Mouse (Mus musculus) neural tube, embryonic 11.5 days (tissue): ENCODE measurements around the gene Foxa3. TPM values are rescaled to one million over a fixed set of nuclear protein-coding genes. Genes with fewer than 3 reads are reported as not detected.
A peak's percentile ranks its signal among the peaks of the same experiment; 100 is the strongest.

Experiments used
- ATAC-seq: fragments of 200-750 bp; cut with Nextera tagmentation; 2 replicates; pipeline ENCODE4 v1.8.0; 2017; ENCODE audit warnings: moderate number of reproducible peaks, mild to moderate bottlenecking, moderate TSS enrichment, moderate library complexity; ENCODE audit not compliant: insufficient read depth, low FRiP score, low TSS enrichment
- DNase-seq: peaks from one replicate; pipeline ENCODE4 v3.0.0-alpha.2; 2015; ENCODE audit warnings: low spot score
- H3K27ac ChIP-seq: fragments of 300-500 bp; sonication (generic); 2 replicates; pipeline ENCODE4 v1.5.1; 2014; ENCODE audit warnings: low read depth, mild to moderate bottlenecking, low read length
- H3K27me3 ChIP-seq: fragments of 300-500 bp; sonication (generic); 2 replicates; pipeline ENCODE4 v1.6.1; 2014; ENCODE audit warnings: mild to moderate bottlenecking, low read length, mixed read lengths; ENCODE audit not compliant: control insufficient read depth, insufficient read depth
- H3K36me3 ChIP-seq: fragments of 300-500 bp; sonication (generic); 2 replicates; pipeline ENCODE4 v1.6.1; 2014; ENCODE audit warnings: mild to moderate bottlenecking, low read length, moderate library complexity, mixed read lengths; ENCODE audit not compliant: control insufficient read depth, insufficient read depth
- H3K4me1 ChIP-seq: fragments of 300-500 bp; sonication (generic); 2 replicates; pipeline ENCODE4 v1.6.1; 2014; ENCODE audit warnings: low read length, mixed read lengths; ENCODE audit not compliant: control insufficient read depth, insufficient read depth
- H3K4me2 ChIP-seq: fragments of 300-500 bp; sonication (generic); 2 replicates; pipeline ENCODE4 v1.6.1; 2014; ENCODE audit warnings: low read depth, mild to moderate bottlenecking, moderate library complexity
- H3K4me3 ChIP-seq: fragments of 300-500 bp; sonication (generic); 2 replicates; pipeline ENCODE4 v1.5.1; 2014; ENCODE audit warnings: low read depth, low read length
- H3K9ac ChIP-seq: fragments of 300-500 bp; sonication (generic); 2 replicates; pipeline ENCODE4 v1.6.1; 2014; ENCODE audit warnings: mild to moderate bottlenecking, low read length
- H3K9me3 ChIP-seq: fragments of 300-500 bp; sonication (generic); 2 replicates; pipeline ENCODE4 v1.6.1; 2016; ENCODE audit warnings: low read length; ENCODE audit not compliant: control insufficient read depth
- WGBS: fragments of 180-500 bp; shearing (Covaris S2); extraction: QIAGEN DNeasy Blood & Tissue Kit; methylation state at CpG from one replicate; pipeline ENCODE4 v1.1.7; 2014; 5-methylcytosine and 5-hydroxymethylcytosine counted together
- polyA plus RNA-seq: library from polyadenylated mRNA; unstranded; fragments of >200 nt; fragmentation: Nextera tagmentation; extraction: Ambion mirVana; gene quantifications from 2 replicates; pipeline ENCODE4 v1.2.1, GENCODE M21; 2014

Foxa3 gene
- polyA plus RNA-seq, 1 experiment from 2014 or later: not detected

GRCm38 (mm10) chr7:19000421-19000820 is 22.9 kb downstream of the Foxa3 start:
- DNase-seq (no peak), ATAC-seq (no peak)
- WGBS: 49% methylated on average over 10 of the region's 10 CpGs
- H3K27ac ChIP-seq: 0 out of 2 replicates have a peak overlapping the region, but pooled peaks have one; percentile 35
- H3K9me3 ChIP-seq: no peaks in the 10 kb centered on the region
- no peaks in the 10 kb centered on the region for H3K27me3 ChIP-seq
- peaks cover 13% of the 10 kb centered on the region for H3K4me1 ChIP-seq
- H3K9ac ChIP-seq: peak overlapping the region; percentile 54
- peak overlapping the region; percentile 47 for H3K4me2 ChIP-seq
- H3K36me3 ChIP-seq: peaks cover 1% of the 10 kb centered on the region; the same call in 1 of the 2 replicates
- H3K4me3 ChIP-seq: peak overlapping the region; percentile 34

- H3K4me1 ChIP-seq: 0 out of 2 replicates have a peak, but pooled peaks cover 4% of the 10 kb centered on the region
- ATAC-seq (no peak), DNase-seq (no peak)
- no peak overlapping the region; the same call in 1 of the 2 replicates for H3K4me3 ChIP-seq
- H3K27me3 ChIP-seq: no peaks in the 10 kb centered on the region; the same call in 1 of the 2 replicates
- H3K36me3 ChIP-seq: no peaks in the 10 kb centered on the region
- no peak overlapping the region for H3K9ac ChIP-seq
- H3K27ac ChIP-seq: 0 out of 2 replicates have a peak overlapping the region, but pooled peaks have one; percentile 14
- no peaks in the 10 kb centered on the region for H3K9me3 ChIP-seq
- no peak overlapping the region for H3K4me2 ChIP-seq
- 47% methylated on average over 9 of the region's 9 CpGs for WGBS
These were observed 24.5 kb downstream of the Foxa3 start for GRCm38 (mm10) chr7:18998835-18999234.

- no peaks in the 10 kb centered on the region for H3K36me3 ChIP-seq
- H3K4me3 ChIP-seq: no peak overlapping the region; the same call in 1 of the 2 replicates
- H3K27ac ChIP-seq: no peak overlapping the region
- no peak overlapping the region for H3K9ac ChIP-seq
- peaks cover 18% of the 10 kb centered on the region for H3K27me3 ChIP-seq
- WGBS: 89% methylated on average over 5 of the region's 5 CpGs
- DNase-seq (no peak), ATAC-seq (no peak)
- H3K9me3 ChIP-seq: no peaks in the 10 kb centered on the region
- no peak overlapping the region; the same call in 1 of the 2 replicates for H3K4me2 ChIP-seq
- H3K4me1 ChIP-seq: peaks cover 3% of the 10 kb centered on the region; the same call in 1 of the 2 replicates
These were observed 30.3 kb downstream of the Foxa3 start for GRCm38 (mm10) chr7:18993036-18993435.

- 4% methylated on average over 31 of the region's 31 CpGs for WGBS
- DNase-seq (no peak), ATAC-seq (no peak)
- Histone ChIP-seq H3K27ac (no peak overlapping the region), H3K4me1 (peaks cover 3% of the 10 kb centered on the region; the same call in 1 of the 2 replicates), H3K4me3 (peak overlapping the region; percentile 49), H3K27me3 (peaks cover 18% of the 10 kb centered on the region), H3K36me3 (no peaks in the 10 kb centered on the region), H3K9ac (peak overlapping the region; percentile 63), H3K9me3 (no peaks in the 10 kb centered on the region), H3K4me2 (peak overlapping the region; percentile 73)
These were observed 31.1 kb downstream of the Foxa3 start for GRCm38 (mm10) chr7:18992294-18992675.

- under 1% methylated on average over 58 of the region's 59 CpGs for WGBS
- DNase-seq: peak; percentile 42
- Histone ChIP-seq H3K4me2 (peak overlapping the region; percentile 73), H3K27me3 (peaks cover 18% of the 10 kb centered on the region), H3K9ac (peak overlapping the region; percentile 63), H3K9me3 (no peaks in the 10 kb centered on the region), H3K4me3 (peak overlapping the region; percentile 49), H3K36me3 (no peaks in the 10 kb centered on the region), H3K4me1 (peaks cover 3% of the 10 kb centered on the region; the same call in 1 of the 2 replicates), H3K27ac (no peak overlapping the region)
- ATAC-seq: peak; percentile 3; the same call in 1 of the 2 replicates
These were observed 31.6 kb downstream of the Foxa3 start for GRCm38 (mm10) chr7:18991660-18992293.

GRCm38 (mm10) chr7:18990601-18991295 is 32.6 kb downstream of the Foxa3 start, which contains the start of gene Mypop:
TSS of gene Mypop (plus strand) at chr7:18991245.
- Histone ChIP-seq H3K9me3 (no peaks in the 10 kb centered on the region), H3K27me3 (peaks cover 18% of the 10 kb centered on the region), H3K4me2 (peak within 1 kb of the TSS; percentile 73), H3K36me3 (no peaks in the 10 kb centered on the region), H3K4me1 (peaks cover 3% of the 10 kb centered on the region; the same call in 1 of the 2 replicates), H3K9ac (peak within 1 kb of the TSS; percentile 63), H3K27ac (peak within 1 kb of the TSS; percentile 85), H3K4me3 (peak within 1 kb of the TSS; percentile 49)
- under 1% methylated on average over 37 of the region's 37 CpGs for WGBS
- ATAC-seq (peak; percentile 90), DNase-seq (peak; percentile 100)

GRCm38 (mm10) chr7:18989995-18990394 is 33.3 kb downstream of the Foxa3 start:
- H3K4me2 ChIP-seq: peak overlapping the region; percentile 73
- H3K27ac ChIP-seq: peak overlapping the region; percentile 85
- WGBS: 12% methylated on average over 5 of the region's 5 CpGs
- H3K27me3 ChIP-seq: peaks cover 18% of the 10 kb centered on the region
- no peaks in the 10 kb centered on the region for H3K9me3 ChIP-seq
- H3K4me1 ChIP-seq: peaks cover 3% of the 10 kb centered on the region; the same call in 1 of the 2 replicates
- peak; percentile 45 for DNase-seq
- H3K4me3 ChIP-seq: peak overlapping the region; percentile 49
- no peaks in the 10 kb centered on the region for H3K36me3 ChIP-seq
- H3K9ac ChIP-seq: peak overlapping the region; percentile 35; the same call in 1 of the 2 replicates
- ATAC-seq: no peak

GRCm38 (mm10) chr7:18988780-18989179 is 34.6 kb downstream of the Foxa3 start:
- Histone ChIP-seq H3K27me3 (peaks cover 18% of the 10 kb centered on the region), H3K36me3 (no peaks in the 10 kb centered on the region), H3K9me3 (no peaks in the 10 kb centered on the region), H3K27ac (no peak overlapping the region), H3K4me3 (no peak overlapping the region), H3K4me1 (peaks cover 3% of the 10 kb centered on the region; the same call in 1 of the 2 replicates), H3K4me2 (no peak overlapping the region), H3K9ac (no peak overlapping the region)
- 71% methylated on average over 6 of the region's 6 CpGs for WGBS
- no peak for ATAC-seq
- DNase-seq: no peak
